Mouse (Mus musculus): ENCODE measurements around the gene Tox4. TPM values are rescaled to one million over a fixed set of nuclear protein-coding genes. Genes with fewer than 3 reads are reported as not detected.

The Tox4 gene
- polyA plus RNA-seq, 1 experiment from 2014 or later = 56.2 TPM

GRCm38 (mm10) chr14:52338751-52339511, 60.0 kb downstream of the Tox4 start:
- no peak overlapping the region for H3K4me3 ChIP-seq (ENCODE audit: low read depth, low read length)
- 39% methylated on average over 21 of the region's 21 CpGs for WGBS

GRCm38 (mm10) chr14:52339512-52339852, 60.5 kb downstream of the Tox4 start:
- no peak overlapping the region for H3K4me3 ChIP-seq (ENCODE audit: low read depth, low read length)
- no peak overlapping the region for H3K4me2 ChIP-seq (ENCODE audit: low read depth, low read length, severe bottlenecking)
- no peaks in the 10 kb centered on the region for H3K27me3 ChIP-seq (ENCODE audit: control insufficient read depth, insufficient read depth, low read length)
- no peaks in the 10 kb centered on the region for H3K9me3 ChIP-seq (ENCODE audit: control insufficient read depth, low read length)
- DNase-seq (ENCODE audit: low spot score) = no peak
- no peaks in the 10 kb centered on the region for H3K36me3 ChIP-seq (ENCODE audit: control insufficient read depth, insufficient read depth, low read length)
- no peaks in the 10 kb centered on the region for H3K4me1 ChIP-seq (replicated peaks; ENCODE audit: control insufficient read depth, insufficient read depth, low read length)
- H3K9ac ChIP-seq (ENCODE audit: low read length) = no peak overlapping the region
- 73% methylated on average over 6 of the region's 6 CpGs for WGBS
- no peak overlapping the region for H3K27ac ChIP-seq (ENCODE audit: low read depth, low read length)
- no peak for ATAC-seq (replicated peaks; ENCODE audit: low FRiP score)

More at GRCm38 (mm10) chr14:52338751-52339511, 60.0 kb downstream of the Tox4 start:
- no peak overlapping the region for H3K9ac ChIP-seq (ENCODE audit: low read length)
- H3K27me3 ChIP-seq (ENCODE audit: control insufficient read depth, insufficient read depth, low read length) = no peaks in the 10 kb centered on the region
- H3K4me2 ChIP-seq (ENCODE audit: low read depth, low read length, severe bottlenecking) = peak overlapping the region; percentile 16; the same call in 1 of the 2 replicates
- H3K36me3 ChIP-seq (ENCODE audit: control insufficient read depth, insufficient read depth, low read length) = no peaks in the 10 kb centered on the region
- no peaks in the 10 kb centered on the region for H3K9me3 ChIP-seq (ENCODE audit: control insufficient read depth, low read length)
- no peak overlapping the region for H3K27ac ChIP-seq (ENCODE audit: low read depth, low read length)
- no peaks in the 10 kb centered on the region for H3K4me1 ChIP-seq (replicated peaks; ENCODE audit: control insufficient read depth, insufficient read depth, low read length)
- DNase-seq (ENCODE audit: low spot score) (no peak), ATAC-seq (replicated peaks; ENCODE audit: low FRiP score) (peak; percentile 57)

Other genes with a start within 250 kb of the Tox4 start
- gene Olfr221, start 236.7 kb upstream of the Tox4 start, polyA plus RNA-seq (2014; fragmentation: Nextera tagmentation; extraction: Ambion mirVana) = not detected in 2 replicates
- gene Hnrnpc, start 175.1 kb upstream of the Tox4 start, polyA plus RNA-seq (2014; fragmentation: Nextera tagmentation; extraction: Ambion mirVana) = 937 and 1,003 TPM in 2 replicates
- 108 and 109 TPM in 2 replicates for gene Rpgrip1, start 168.4 kb upstream of the Tox4 start, polyA plus RNA-seq (2014; fragmentation: Nextera tagmentation; extraction: Ambion mirVana)
- 92.3 and 92.8 TPM in 2 replicates for gene Supt16, start 81.7 kb upstream of the Tox4 start, polyA plus RNA-seq (2014; fragmentation: Nextera tagmentation; extraction: Ambion mirVana)
- 55.3 and 62.9 TPM in 2 replicates for gene Chd8, start 21.4 kb upstream of the Tox4 start, polyA plus RNA-seq (2014; fragmentation: Nextera tagmentation; extraction: Ambion mirVana)
- 33.5 and 35.8 TPM in 2 replicates for gene Rab2b, start 399 bp downstream of the Tox4 start, polyA plus RNA-seq (2014; fragmentation: Nextera tagmentation; extraction: Ambion mirVana)
- 59.3 TPM in 2 replicates for gene Mettl3, start 26.0 kb downstream of the Tox4 start, polyA plus RNA-seq (2014; fragmentation: Nextera tagmentation; extraction: Ambion mirVana)
- 75.3 and 83.6 TPM in 2 replicates for gene Sall2, start 49.6 kb downstream of the Tox4 start, polyA plus RNA-seq (2014; fragmentation: Nextera tagmentation; extraction: Ambion mirVana)
- gene Olfr1513, start 77.3 kb downstream of the Tox4 start, polyA plus RNA-seq (2014; fragmentation: Nextera tagmentation; extraction: Ambion mirVana) = not detected in 2 replicates
- gene Olfr1512, start 100.0 kb downstream of the Tox4 start, polyA plus RNA-seq (2014; fragmentation: Nextera tagmentation; extraction: Ambion mirVana) = not detected in 2 replicates
- gene Olfr1511, start 118.2 kb downstream of the Tox4 start, polyA plus RNA-seq (2014; fragmentation: Nextera tagmentation; extraction: Ambion mirVana) = not detected in 2 replicates
- not detected in 2 replicates for gene Olfr1510, start 135.2 kb downstream of the Tox4 start, polyA plus RNA-seq (2014; fragmentation: Nextera tagmentation; extraction: Ambion mirVana)
- gene Olfr1509, start 163.8 kb downstream of the Tox4 start, polyA plus RNA-seq (2014; fragmentation: Nextera tagmentation; extraction: Ambion mirVana) = not detected in 2 replicates
- not detected in 2 replicates for gene Olfr1508, start 188.3 kb downstream of the Tox4 start, polyA plus RNA-seq (2014; fragmentation: Nextera tagmentation; extraction: Ambion mirVana)
- gene Olfr1507, start 216.6 kb downstream of the Tox4 start, polyA plus RNA-seq (2014; fragmentation: Nextera tagmentation; extraction: Ambion mirVana) = not detected in 2 replicates